Mouse (Mus musculus) myocyte (in vitro differentiated cells): ENCODE measurements around the gene Pdss2.

ENCODE experiments used
- E2F4 ChIP-seq: IDR thresholded peaks from one replicate; pipeline ENCODE4 v1.6.1; 2011; ENCODE audit warnings: mild to moderate bottlenecking, control low read depth, moderate library complexity; ENCODE audit not compliant: insufficient read depth
- POLR2A ChIP-seq: IDR thresholded peaks from one replicate; pipeline ENCODE4 v1.6.1; 2011; ENCODE audit warnings: low read depth, mild to moderate bottlenecking, control low read depth, moderate library complexity; ENCODE audit not compliant: insufficient read length
- POLR2AphosphoS2 ChIP-seq: IDR thresholded peaks from one replicate; pipeline ENCODE4 v1.6.1; 2011; ENCODE audit warnings: low read depth, control low read depth; ENCODE audit not compliant: insufficient read length
- SRF ChIP-seq: IDR thresholded peaks from one replicate; pipeline ENCODE4 v1.6.1; 2011; ENCODE audit warnings: low read depth; ENCODE audit not compliant: control insufficient read depth, insufficient read length

DNA sequence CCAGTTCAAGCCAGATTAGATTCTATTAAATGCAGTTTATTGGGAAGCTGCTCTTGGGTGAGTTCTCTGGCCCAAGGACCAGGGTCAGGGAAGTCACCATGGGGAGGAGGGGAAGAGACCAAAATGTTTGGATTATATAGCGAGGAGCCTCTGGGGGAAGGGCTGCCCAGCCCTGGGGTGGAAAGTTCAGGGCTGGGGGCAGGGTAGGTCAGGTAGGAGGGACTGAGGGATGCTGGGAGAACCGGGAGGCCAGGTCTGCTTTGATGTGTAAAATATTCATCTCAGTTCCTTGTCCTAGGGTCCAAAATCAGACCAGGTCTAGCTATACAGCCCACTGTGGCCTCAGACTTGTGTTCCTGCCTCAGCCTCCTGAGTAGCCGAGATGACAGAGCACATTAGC is 241.9 kb downstream of the Pdss2 start:
- no peak for TF ChIP-seq E2F4
- TF ChIP-seq POLR2AphosphoS2, result no peak
- no peak for TF ChIP-seq SRF
- no peak for TF ChIP-seq POLR2A
